Mouse (Mus musculus) liver, embryonic 14.5 days (tissue): ENCODE measurements around the gene Igf1r. TPM values are rescaled to one million over a fixed set of nuclear protein-coding genes. Genes with fewer than 3 reads are reported as not detected.

Source experiments
- ATAC-seq: fragments of 200-750 bp; cut with Nextera tagmentation; 2 replicates; pipeline ENCODE4 v1.8.0; 2017; ENCODE audit warnings: moderate number of reproducible peaks, mild to moderate bottlenecking, moderate library complexity; ENCODE audit not compliant: insufficient read depth
- DNase-seq, 3 experiments: peaks; one replicate each; pipeline ENCODE4 v3.0.0-alpha.2; 2012 to 2013; ENCODE audit warnings: low read depth in 3 of 3, low spot score in 3 of 3
- H3K27ac ChIP-seq: fragments of 300-500 bp; sonication (generic); 2 replicates; pipeline ENCODE4 v1.5.1; 2014; ENCODE audit warnings: moderate library complexity, mild to moderate bottlenecking, control low read depth, inconsistent platforms
- H3K27me3 ChIP-seq: fragments of 300-500 bp; sonication (generic); 2 replicates; pipeline ENCODE4 v1.6.1; 2014; ENCODE audit warnings: mild to moderate bottlenecking, low read length, moderate library complexity; ENCODE audit not compliant: control insufficient read depth, insufficient read depth
- H3K36me3 ChIP-seq: fragments of 300-500 bp; sonication (generic); replicated peaks from 2 replicates; pipeline ENCODE4 v1.6.1; 2014; ENCODE audit warnings: low read depth; ENCODE audit not compliant: control insufficient read depth, insufficient read depth
- H3K4me1 ChIP-seq, 2 experiments: fragments of 200-500 bp in 1 of 2; fragments of 300-500 bp in 1 of 2; sonication (generic) in 1 of 2; replicated peaks; 2 replicates each; pipeline ENCODE4 v1.6.1; 2012 to 2014; ENCODE audit warnings: antibody characterized with exemption in 1 of 2, inconsistent platforms in 1 of 2, low read length in 1 of 2; ENCODE audit not compliant: control insufficient read depth in 2 of 2, insufficient read depth in 2 of 2
- H3K4me2 ChIP-seq: fragments of 300-500 bp; sonication (generic); 2 replicates; pipeline ENCODE4 v1.6.1; 2014; ENCODE audit warnings: low read depth, mild to moderate bottlenecking, control low read depth, moderate library complexity
- H3K4me3 ChIP-seq, 2 experiments: fragments of 200-500 bp in 1 of 2; fragments of 300-500 bp in 1 of 2; sonication (generic) in 1 of 2; 2 replicates each; pipeline ENCODE4 v1.5.1; 2012 to 2014; ENCODE audit warnings: low read depth in 2 of 2, low read length in 2 of 2, mild to moderate bottlenecking in 2 of 2, control low read depth in 1 of 2, inconsistent platforms in 1 of 2, moderate library complexity in 1 of 2; ENCODE audit not compliant: insufficient read depth in 1 of 2
- H3K9ac ChIP-seq: fragments of 300-500 bp; sonication (generic); replicated peaks from 2 replicates; pipeline ENCODE4 v1.6.1; 2014; ENCODE audit warnings: mild to moderate bottlenecking, control low read depth, moderate library complexity
- H3K9me3 ChIP-seq: fragments of 300-500 bp; sonication (generic); 2 replicates; pipeline ENCODE4 v1.6.1; 2016; ENCODE audit warnings: low read length, mixed read lengths; ENCODE audit not compliant: control insufficient read depth
- CTCF ChIP-seq: IDR thresholded peaks from 2 replicates; pipeline ENCODE4 v1.5.1; 2016; ENCODE audit warnings: antibody characterized with exemption, low read depth, control low read depth
- EP300 ChIP-seq: IDR thresholded peaks from 2 replicates; pipeline ENCODE4 v1.6.1; 2016; ENCODE audit warnings: antibody characterized with exemption, low read depth
- WGBS: fragments of 180-500 bp; shearing (Covaris S2); extraction: QIAGEN DNeasy Blood & Tissue Kit; methylation state at CpG from one replicate; pipeline ENCODE4 v1.1.7; 2014; ENCODE audit not compliant: insufficient replicate concordance; 5-methylcytosine and 5-hydroxymethylcytosine counted together
- polyA plus RNA-seq, 2 experiments: library from polyadenylated mRNA; depleted of rRNA in 1 of 2; stranded (reverse) in 1 of 2; unstranded in 1 of 2; fragments of >200 nt; fragmentation: Nextera tagmentation in 1 of 2; extraction: Ambion mirVana in 1 of 2; gene quantifications; 2 replicates each; pipeline versions ENCODE4 v1.2.1 to v1.2.3; 2012 to 2014

The Igf1r gene
- polyA plus RNA-seq, 2 experiments, result 2.3 to 2.5 TPM

DNA sequence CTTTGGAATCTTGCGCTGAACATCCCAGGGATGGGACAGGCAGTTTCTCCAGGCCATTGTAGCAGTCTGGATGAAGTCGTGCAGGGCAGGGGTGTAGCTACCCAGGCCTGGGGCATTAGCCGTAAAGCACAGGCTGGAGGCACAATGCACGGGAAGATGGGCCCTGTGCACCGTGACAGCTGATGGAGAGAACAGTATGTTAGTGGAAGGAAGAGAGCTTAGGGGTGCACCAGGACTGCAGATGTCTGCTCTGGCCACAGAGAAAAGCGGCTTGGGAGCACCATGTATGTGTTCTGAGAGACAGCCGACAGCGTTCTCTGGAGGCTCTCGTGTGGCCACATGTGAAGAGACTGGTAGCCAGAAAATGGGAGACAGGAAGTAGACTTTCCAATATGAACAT lies 111.1 kb downstream of the Igf1r start:
- peaks cover 0 to 3% of the 10 kb centered on the region in 2 experiments; a peak in 1 of 4 replicates for H3K4me1 ChIP-seq
- no peak overlapping the region for H3K27ac ChIP-seq
- H3K9ac ChIP-seq, result no peak overlapping the region
- DNase-seq, result no peak
- WGBS, result 83% methylated on average over 9 of the region's 9 CpGs
- no peaks in the 10 kb centered on the region for H3K36me3 ChIP-seq
- H3K27me3 ChIP-seq, result no peaks in the 10 kb centered on the region
- H3K4me2 ChIP-seq, result no peak overlapping the region
- TF ChIP-seq EP300, result no peak
- TF ChIP-seq CTCF, result no peak
- no peak for ATAC-seq
- H3K9me3 ChIP-seq, result no peaks in the 10 kb centered on the region
- H3K4me3 ChIP-seq, result no peak overlapping the region

GRCm38 (mm10) chr7:68064120-68064519 lies 111.5 kb downstream of the Igf1r start:
- no peak overlapping the region for H3K27ac ChIP-seq
- H3K4me3 ChIP-seq, result no peak overlapping the region
- H3K27me3 ChIP-seq, result no peaks in the 10 kb centered on the region
- no peak overlapping the region for H3K9ac ChIP-seq
- WGBS, result 86% methylated on average over 8 of the region's 8 CpGs
- no peak overlapping the region for H3K4me2 ChIP-seq
- peaks cover 0 to 3% of the 10 kb centered on the region in 2 experiments; a peak in 1 of 4 replicates for H3K4me1 ChIP-seq
- H3K36me3 ChIP-seq, result no peaks in the 10 kb centered on the region
- TF ChIP-seq CTCF, result no peak
- no peak for TF ChIP-seq EP300
- H3K9me3 ChIP-seq, result no peaks in the 10 kb centered on the region
- ATAC-seq (no peak), DNase-seq (no peak)

DNA sequence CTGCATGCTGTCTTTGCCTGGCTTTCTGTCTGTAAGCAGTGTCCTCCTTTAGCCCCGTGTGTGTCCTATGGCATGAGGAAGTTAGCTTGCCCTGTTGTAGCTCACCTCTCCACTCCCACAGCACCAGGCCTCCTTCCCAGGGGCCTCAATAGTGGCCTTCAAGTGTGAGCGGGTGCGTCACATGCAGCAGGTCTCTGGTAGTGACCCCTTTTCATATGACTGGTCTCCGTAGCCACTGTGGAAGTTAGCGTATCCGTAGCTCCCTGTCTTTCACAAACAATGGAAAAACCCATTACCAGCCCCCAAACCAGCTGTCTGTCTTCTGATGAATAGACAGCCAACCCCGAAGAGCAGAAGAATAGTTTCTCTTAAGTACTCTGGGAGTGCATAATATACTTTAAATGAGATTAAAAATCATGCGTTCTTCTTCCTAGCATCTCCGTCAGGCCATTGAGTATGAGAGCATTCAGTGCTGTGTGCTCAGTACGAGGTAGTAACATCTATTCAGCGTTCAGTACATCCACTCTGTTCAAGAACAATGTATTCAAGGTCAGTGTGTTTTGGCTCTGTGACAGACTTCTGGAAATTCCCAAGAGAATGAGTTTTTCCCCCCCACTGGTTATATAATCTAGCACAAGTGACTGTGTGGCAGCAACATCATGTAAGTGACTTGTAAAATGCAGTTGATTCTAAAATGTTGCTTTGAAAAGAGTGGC lies 112.2 kb downstream of the Igf1r start:
- Histone ChIP-seq H3K9ac (no peak overlapping the region), H3K4me1 (peaks cover 0 to 8% of the 10 kb centered on the region in 2 experiments; a peak in 3 of 4 replicates), H3K4me3 (no peak overlapping the region), H3K9me3 (no peaks in the 10 kb centered on the region), H3K36me3 (no peaks in the 10 kb centered on the region), H3K4me2 (no peak overlapping the region), H3K27ac (no peak overlapping the region), H3K27me3 (no peaks in the 10 kb centered on the region)
- TF ChIP-seq CTCF (no peak), EP300 (no peak)
- ATAC-seq, result no peak
- DNase-seq, result no peak
- 62% methylated on average over 11 of the region's 11 CpGs for WGBS

DNA sequence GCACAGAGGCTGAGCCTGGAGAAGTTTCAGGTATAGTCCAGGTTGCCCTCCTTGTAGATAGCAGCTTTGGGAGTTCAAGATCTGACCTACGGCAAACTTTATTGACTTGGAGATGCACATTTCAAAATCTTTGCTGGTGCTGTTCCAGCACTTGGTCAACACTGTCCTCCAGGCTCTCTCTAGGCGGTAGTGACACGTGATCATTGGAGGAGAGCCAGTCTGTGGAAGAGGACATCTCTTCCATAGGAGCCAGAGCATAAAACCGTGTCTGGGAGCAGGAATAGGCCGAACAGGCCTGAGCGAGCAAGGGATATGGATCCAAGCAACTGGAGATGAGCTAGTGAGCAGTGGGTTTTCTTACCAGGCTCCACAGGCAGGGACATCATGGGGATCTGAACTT lies 113.3 kb downstream of the Igf1r start:
- H3K4me3 ChIP-seq, result no peak overlapping the region
- no peak for TF ChIP-seq EP300
- no peak for TF ChIP-seq CTCF
- 82% methylated on average over 6 of the region's 6 CpGs for WGBS
- H3K36me3 ChIP-seq, result no peaks in the 10 kb centered on the region
- DNase-seq (no peak), ATAC-seq (no peak)
- peaks cover 8 to 15% of the 10 kb centered on the region in 2 experiments for H3K4me1 ChIP-seq
- no peak overlapping the region for H3K4me2 ChIP-seq
- H3K9ac ChIP-seq, result no peak overlapping the region
- no peak overlapping the region for H3K27ac ChIP-seq
- H3K9me3 ChIP-seq, result no peaks in the 10 kb centered on the region
- H3K27me3 ChIP-seq, result no peaks in the 10 kb centered on the region

GRCm38 (mm10) chr7:68067321-68067720 lies 114.7 kb downstream of the Igf1r start:
- 93% methylated on average over 4 of the region's 4 CpGs for WGBS
- Histone ChIP-seq H3K4me1 (peaks cover 8 to 15% of the 10 kb centered on the region in 2 experiments), H3K9ac (no peak overlapping the region), H3K36me3 (no peaks in the 10 kb centered on the region), H3K9me3 (no peaks in the 10 kb centered on the region), H3K4me2 (no peak overlapping the region), H3K27me3 (no peaks in the 10 kb centered on the region), H3K27ac (no peak overlapping the region), H3K4me3 (no peak overlapping the region)
- DNase-seq (no peak), ATAC-seq (no peak)
- TF ChIP-seq CTCF (no peak), EP300 (no peak)
